Comparison of ENCODE assay signal across 22 mouse cellular contexts in genomic region chr12:114009391-114009790, GRCm38 (mm10).
DNase-seq lines count a peak whose midpoint lies in the region; ATAC-seq and TF ChIP-seq lines count a peak whose summit lies in the region.
"Had no signal": no experiment of that assay in that cellular context is flagged by ENCODE, and none has a peak within 500 bp of the region (broad histone marks: within the 10 kb centered on the region; RNA-seq: fewer than 3 reads in every experiment).

No protein-coding gene starts in this region.

- DNase-seq in heart, adult 11 months = peak; percentile 86
- DNase-seq in kidney, adult 2 months = peak; percentile 47
- DNase-seq in kidney, adult 11 months = no peak
- peak; percentile 44 for DNase-seq in kidney, adult 9 months
- peak; percentile 80 for DNase-seq in liver, adult 2 months (ENCODE audit: extremely low read depth, low read depth, low spot score)
- DNase-seq in liver, embryonic 11.5 days (ENCODE audit: low spot score) = no peak
- DNase-seq: adrenal gland, adult 2 months; adrenal gland, adult 8-10 months; adrenal gland, postnatal 10 days; adrenal gland, postnatal 14 days; adrenal gland, postnatal 25 days; adrenal gland, postnatal 36 days; B cell, adult 2 months; cerebellum, adult 11 months; cerebellum, adult 11-12 months had no signal

- H3K4me2 ChIP-seq in heart, embryonic 11.5 days = no peak overlapping the region
- no peak overlapping the region for H3K4me2 ChIP-seq in kidney, embryonic 15.5 days
- no peak overlapping the region for H3K4me2 ChIP-seq in liver, embryonic 11.5 days

- no peaks in the 10 kb centered on the region for H3K36me3 ChIP-seq in heart, embryonic 11.5 days (ENCODE audit: control insufficient read depth, insufficient read depth, low read length)
- no peaks in the 10 kb centered on the region for H3K36me3 ChIP-seq in kidney, adult 2 months (ENCODE audit: control insufficient read depth, insufficient read depth, low read length)
- no peaks in the 10 kb centered on the region for H3K36me3 ChIP-seq in kidney, embryonic 15.5 days
- H3K36me3 ChIP-seq in liver, adult 2 months (ENCODE audit: control insufficient read depth, insufficient read depth, low read length) = no peaks in the 10 kb centered on the region
- H3K36me3 ChIP-seq in liver, embryonic 11.5 days (ENCODE audit: control insufficient read depth, insufficient read depth, low read length) = no peaks in the 10 kb centered on the region
- H3K36me3 ChIP-seq: G1E had no signal

- no peak for ATAC-seq in heart, embryonic 11.5 days (replicated peaks; ENCODE audit: insufficient number of reproducible peaks, low FRiP score, low TSS enrichment)
- no peak for ATAC-seq in kidney, embryonic 15.5 days (replicated peaks; ENCODE audit: low FRiP score)
- no peak for ATAC-seq in liver, embryonic 11.5 days (replicated peaks; ENCODE audit: low FRiP score)
- ATAC-seq: activated CD4-positive, CD25-positive, alpha-beta regulatory T cell, adult 4 months; CD4-positive, CD25-positive, alpha-beta regulatory T cell, adult 4 months; Patski had no signal

- no peaks in the 10 kb centered on the region for H3K27me3 ChIP-seq in heart, embryonic 11.5 days (ENCODE audit: control insufficient read depth, insufficient read depth, low read length)
- H3K27me3 ChIP-seq in kidney, adult 2 months (replicated peaks; ENCODE audit: control insufficient read depth, insufficient read depth, low read length) = no peaks in the 10 kb centered on the region
- H3K27me3 ChIP-seq in kidney, embryonic 15.5 days = no peaks in the 10 kb centered on the region
- no peaks in the 10 kb centered on the region for H3K27me3 ChIP-seq in liver, adult 2 months (ENCODE audit: control insufficient read depth, insufficient read depth, low read length)
- H3K27me3 ChIP-seq in liver, embryonic 11.5 days (replicated peaks; ENCODE audit: control insufficient read depth, insufficient read depth, low read length) = no peaks in the 10 kb centered on the region
- H3K27me3 ChIP-seq: CH12.LX had no signal

- H3K4me3 ChIP-seq in heart, embryonic 11.5 days (ENCODE audit: low read depth, low read length) = no peak overlapping the region
- no peak overlapping the region for H3K4me3 ChIP-seq in kidney, adult 2 months (ENCODE audit: insufficient read depth, low read depth, low read length)
- H3K4me3 ChIP-seq in kidney, embryonic 15.5 days (replicated peaks) = no peak overlapping the region
- H3K4me3 ChIP-seq in liver, adult 2 months (ENCODE audit: insufficient read depth, low read depth, low read length) = no peak overlapping the region
- no peak overlapping the region for H3K4me3 ChIP-seq in liver, embryonic 11.5 days (ENCODE audit: low read depth, low read length)

- H3K79me2 ChIP-seq in liver, adult 2 months (ENCODE audit: control insufficient read depth, insufficient read depth, low read length) = no peaks in the 10 kb centered on the region

- H3K9ac ChIP-seq in heart, embryonic 11.5 days (ENCODE audit: low read depth, low read length) = no peak overlapping the region
- no peak overlapping the region for H3K9ac ChIP-seq in kidney, embryonic 15.5 days
- no peak overlapping the region for H3K9ac ChIP-seq in liver, adult 2 months (ENCODE audit: low read depth, low read length)
- no peak overlapping the region for H3K9ac ChIP-seq in liver, embryonic 11.5 days (ENCODE audit: low read depth, low read length)

- H3K9me3 ChIP-seq in heart, embryonic 11.5 days (replicated peaks; ENCODE audit: control insufficient read depth, low read length) = no peaks in the 10 kb centered on the region
- no peaks in the 10 kb centered on the region for H3K9me3 ChIP-seq in kidney, embryonic 15.5 days (replicated peaks)
- no peaks in the 10 kb centered on the region for H3K9me3 ChIP-seq in liver, embryonic 11.5 days (ENCODE audit: control insufficient read depth, low read length)

- H3K27ac ChIP-seq in heart, embryonic 11.5 days (ENCODE audit: low read depth, low read length) = no peak overlapping the region
- no peak overlapping the region for H3K27ac ChIP-seq in kidney, adult 2 months (ENCODE audit: insufficient read depth, low read depth, low read length)
- H3K27ac ChIP-seq in kidney, embryonic 15.5 days = no peak overlapping the region
- no peak overlapping the region for H3K27ac ChIP-seq in liver, adult 2 months (replicated peaks; ENCODE audit: insufficient read depth, low read depth, low read length)
- H3K27ac ChIP-seq in liver, embryonic 11.5 days (ENCODE audit: low read depth, low read length) = no peak overlapping the region

- no peak for TF ChIP-seq POLR2A in kidney, adult 2 months (IDR thresholded peaks at IDR 0.05; ENCODE audit: low read depth, low read length)
- TF ChIP-seq POLR2A in liver, adult 2 months (IDR thresholded peaks at IDR 0.05; ENCODE audit: extremely low read depth, insufficient read depth, low read length) = no peak

- WGBS in heart, embryonic 11.5 days (ENCODE audit: insufficient replicate concordance) = 60% methylated on average over 2 of the region's 2 CpGs
- 71% methylated on average over 2 of the region's 2 CpGs for WGBS in kidney, adult 2 months
- 63% methylated on average over 2 of the region's 2 CpGs for WGBS in kidney, embryonic 15.5 days
- WGBS in liver, adult 2 months = 15% methylated on average over 2 of the region's 2 CpGs
- 57% methylated on average over 2 of the region's 2 CpGs for WGBS in liver, embryonic 11.5 days

- no peaks in the 10 kb centered on the region for H3K4me1 ChIP-seq in heart, embryonic 11.5 days (ENCODE audit: control insufficient read depth, insufficient read depth, low read length)
- no peaks in the 10 kb centered on the region for H3K4me1 ChIP-seq in kidney, adult 2 months (ENCODE audit: control insufficient read depth, insufficient read depth, low read length)
- no peaks in the 10 kb centered on the region for H3K4me1 ChIP-seq in kidney, embryonic 15.5 days
- 0 out of 2 replicates have a peak, but pooled peaks cover 1% of the 10 kb centered on the region for H3K4me1 ChIP-seq in liver, adult 2 months (ENCODE audit: control insufficient read depth, insufficient read depth, low read length)
- no peaks in the 10 kb centered on the region for H3K4me1 ChIP-seq in liver, embryonic 11.5 days (replicated peaks; ENCODE audit: control insufficient read depth, insufficient read depth, low read length)

- TF ChIP-seq CTCF in kidney, adult 2 months (conservative IDR thresholded peaks at IDR 0.05; ENCODE audit: insufficient read depth, insufficient read length, low read depth, low read length) = no peak
- no peak for TF ChIP-seq CTCF in liver, adult 2 months (IDR thresholded peaks at IDR 0.05; ENCODE audit: low read depth, low read length)

Comparison
In these comparisons a context has a peak if more than half of its experiments do, and no peak if none do; other contexts are left out.
1. DNase-seq: peak in heart, adult 11 months (single experiment), kidney, adult 2 months (single experiment), kidney, adult 9 months (single experiment) and liver, adult 2 months (single experiment); none in kidney, adult 11 months (single experiment) and liver, embryonic 11.5 days (single experiment).